Mouse (Mus musculus) myocyte (in vitro differentiated cells): ENCODE results near the gene Sidt1.

Experiments used
- CEBPB ChIP-seq: IDR thresholded peaks from 2 replicates; pipeline ENCODE4 v1.6.1; 2011; ENCODE audit warnings: mild to moderate bottlenecking, moderate library complexity; ENCODE audit not compliant: poor library complexity, insufficient read depth, severe bottlenecking
- E2F4 ChIP-seq: IDR thresholded peaks from one replicate; pipeline ENCODE4 v1.6.1; 2011; ENCODE audit warnings: mild to moderate bottlenecking, control low read depth, moderate library complexity; ENCODE audit not compliant: insufficient read depth
- MAX ChIP-seq: IDR thresholded peaks from one replicate; pipeline ENCODE4 v1.6.1; 2011; ENCODE audit warnings: low read depth, mild to moderate bottlenecking, control low read depth
- MYOG ChIP-seq, 3 experiments: IDR thresholded peaks; one replicate each; pipeline ENCODE4 v1.6.1; 2011; ENCODE audit warnings: control low read depth in 2 of 3, low read depth in 2 of 3, mild to moderate bottlenecking in 2 of 3; ENCODE audit not compliant: insufficient read length in 2 of 3, control insufficient read depth in 1 of 3, insufficient read depth in 1 of 3
- POLR2A ChIP-seq: IDR thresholded peaks from one replicate; pipeline ENCODE4 v1.6.1; 2011; ENCODE audit warnings: low read depth, mild to moderate bottlenecking, control low read depth, moderate library complexity; ENCODE audit not compliant: insufficient read length
- POLR2AphosphoS2 ChIP-seq: IDR thresholded peaks from one replicate; pipeline ENCODE4 v1.6.1; 2011; ENCODE audit warnings: low read depth, control low read depth; ENCODE audit not compliant: insufficient read length
- TCF12 ChIP-seq: IDR thresholded peaks from one replicate; pipeline ENCODE4 v1.6.1; 2011; ENCODE audit warnings: mild to moderate bottlenecking, control low read depth; ENCODE audit not compliant: poor library complexity, insufficient read depth, severe bottlenecking
- TCF3 ChIP-seq: IDR thresholded peaks from one replicate; pipeline ENCODE4 v1.6.1; 2011; ENCODE audit warnings: low read depth, control low read depth; ENCODE audit not compliant: insufficient read length
- USF1 ChIP-seq: IDR thresholded peaks from one replicate; pipeline ENCODE4 v1.6.1; 2011; ENCODE audit warnings: low read depth, mild to moderate bottlenecking, control low read depth, moderate library complexity

GRCm38 (mm10) chr16:44205973-44206372 is 127.0 kb downstream of the Sidt1 start:
- no peak for TF ChIP-seq POLR2A
- TF ChIP-seq MYOG (IDR thresholded peaks at IDR 0.05; ENCODE audit: control insufficient read depth in 1 of 3, insufficient read depth in 1 of 3, insufficient read length in 2 of 3, low read depth in 2 of 3): no peak
- TF ChIP-seq MAX: no peak
- TF ChIP-seq E2F4: no peak
- no peak for TF ChIP-seq USF1
- TF ChIP-seq CEBPB: no peak
- TF ChIP-seq TCF12: no peak
- no peak for TF ChIP-seq TCF3
- no peak for TF ChIP-seq POLR2AphosphoS2
